Mouse (Mus musculus): ENCODE measurements at regions not wholly inside any gene's neighbourhood (a gene's known extent, or its start where the extent isn't known, plus 50 kb on each side); places are given as distances from the start of the nearest gene placed in this dataset.

GRCm38 (mm10) chr15:69235271-69235670 lies 2734.6 kb upstream of the Lrrc6 start:
- Histone ChIP-seq H3K4me3 (no peak overlapping the region), H3K36me3 (no peaks in the 10 kb centered on the region), H3K9me3 (no peaks in the 10 kb centered on the region), H3K27me3 (ENCODE audit: insufficient read depth, poor library complexity, severe bottlenecking) (no peaks in the 10 kb centered on the region), H3K27ac (no peak overlapping the region), H3K4me1 (no peaks in the 10 kb centered on the region)
- 73% methylated on average over 1 of the region's 1 CpGs for WGBS
- DNase-seq (ENCODE audit: low spot score): no peak

- 73% methylated on average over 6 of the region's 6 CpGs for WGBS
- H3K4me3 ChIP-seq: no peak overlapping the region
- DNase-seq (ENCODE audit: low spot score): no peak
- H3K4me1 ChIP-seq: no peaks in the 10 kb centered on the region
- no peaks in the 10 kb centered on the region for H3K36me3 ChIP-seq
- no peaks in the 10 kb centered on the region for H3K27me3 ChIP-seq (ENCODE audit: insufficient read depth, poor library complexity, severe bottlenecking)
- H3K27ac ChIP-seq: no peak overlapping the region
- H3K9me3 ChIP-seq: no peaks in the 10 kb centered on the region
These were observed 2724.2 kb upstream of the Lrrc6 start for GRCm38 (mm10) chr15:69224619-69225587.

GRCm38 (mm10) chr15:69223411-69223810 lies 2722.7 kb upstream of the Lrrc6 start:
- no peak for DNase-seq (ENCODE audit: low spot score)
- Histone ChIP-seq H3K27me3 (ENCODE audit: insufficient read depth, poor library complexity, severe bottlenecking) (no peaks in the 10 kb centered on the region), H3K9me3 (no peaks in the 10 kb centered on the region), H3K27ac (no peak overlapping the region), H3K36me3 (no peaks in the 10 kb centered on the region), H3K4me1 (no peaks in the 10 kb centered on the region), H3K4me3 (no peak overlapping the region)

DNA sequence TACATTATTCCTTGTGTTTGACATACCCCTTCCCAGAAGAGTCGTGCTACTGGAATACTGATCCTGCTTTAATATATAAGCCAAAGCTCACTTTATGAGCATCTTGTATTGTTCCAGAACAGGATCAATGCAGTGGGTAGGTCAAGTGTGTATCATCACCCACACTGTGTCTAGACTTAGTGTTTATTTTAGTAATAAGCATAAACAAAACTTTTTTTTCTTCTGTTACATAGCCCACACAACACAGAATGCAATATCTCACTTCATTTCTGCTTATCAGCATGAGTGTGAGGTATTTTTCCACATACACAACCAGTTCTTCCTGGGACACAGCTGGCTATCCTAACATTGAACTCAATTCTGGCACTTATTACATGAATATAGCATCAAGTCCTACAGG lies 2721.7 kb upstream of the Lrrc6 start:
- Histone ChIP-seq H3K4me1 (no peaks in the 10 kb centered on the region), H3K27me3 (ENCODE audit: insufficient read depth, poor library complexity, severe bottlenecking) (no peaks in the 10 kb centered on the region), H3K27ac (no peak overlapping the region), H3K36me3 (no peaks in the 10 kb centered on the region), H3K9me3 (no peaks in the 10 kb centered on the region), H3K4me3 (no peak overlapping the region)
- DNase-seq (ENCODE audit: low spot score): no peak
- WGBS: 73% methylated on average over 1 of the region's 1 CpGs

Data from heart, embryonic 10.5 days (tissue).